Mouse (Mus musculus): ENCODE measurements around the gene Cyp26b1. TPM values are rescaled to one million over a fixed set of nuclear protein-coding genes. Genes with fewer than 3 reads are reported as not detected.

The Cyp26b1 gene
- 2.9 TPM in 1 of 2 replicates, not detected in the other for total RNA-seq (2014; rRNA removed; ENCODE audit: low replicate concordance)
- polyA plus RNA-seq (2015; fragmentation: Nextera tagmentation; extraction: Ambion mirVana), result 0.40 and 0.46 TPM in 2 replicates

DNA sequence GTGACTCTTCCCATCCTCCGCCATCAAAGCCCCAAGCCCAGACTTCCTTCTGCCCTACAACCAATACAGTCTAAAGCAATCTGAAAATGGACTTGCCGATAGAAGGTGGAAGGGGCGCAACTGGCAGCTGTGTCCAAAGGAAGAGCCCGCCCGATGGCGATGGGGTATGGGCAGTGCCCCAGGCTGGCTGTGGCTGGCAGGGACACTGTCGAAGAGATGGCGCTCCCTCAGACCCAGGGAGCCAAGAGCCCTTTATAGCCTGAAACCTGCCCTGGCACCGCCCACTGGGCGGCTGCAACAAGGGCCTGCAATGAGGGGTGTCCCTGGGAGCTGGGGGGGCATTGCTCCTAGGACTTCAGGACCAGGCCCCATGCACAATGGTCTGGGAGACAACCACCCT is at the start of gene Cyp26b1:
Gene Cyp26b1 (minus strand): TSS at position 216 of the 400 bp plus-strand sequence.
- Histone ChIP-seq H3K27me3 (ENCODE audit: control insufficient read depth, insufficient read depth, low read length) (peaks cover 19% of the 10 kb centered on the region), H3K4me2 (ENCODE audit: low read depth, low read length) (no peak within 1 kb of the TSS), H3K9me3 (replicated peaks; ENCODE audit: control insufficient read depth, low read length) (no peaks in the 10 kb centered on the region), H3K27ac (ENCODE audit: low read depth) (no peak within 1 kb of the TSS), H3K4me1 (ENCODE audit: control insufficient read depth, insufficient read depth) (no peaks in the 10 kb centered on the region), H3K4me3 (ENCODE audit: low read depth, low read length) (no peak within 1 kb of the TSS), H3K36me3 (replicated peaks; ENCODE audit: control insufficient read depth, insufficient read depth, low read length) (no peaks in the 10 kb centered on the region), H3K9ac (replicated peaks; ENCODE audit: low read depth, low read length) (no peak within 1 kb of the TSS)
- DNase-seq (ENCODE audit: low spot score), result no peak
- no peak for TF ChIP-seq CTCF (IDR thresholded peaks at IDR 0.05; ENCODE audit: low read depth)
- no peak for TF ChIP-seq EP300 (IDR thresholded peaks at IDR 0.05; ENCODE audit: low read depth)
- WGBS, result 86% methylated on average over 10 of the region's 10 CpGs
- no peak for ATAC-seq (ENCODE audit: insufficient read depth, low read depth)

DNA sequence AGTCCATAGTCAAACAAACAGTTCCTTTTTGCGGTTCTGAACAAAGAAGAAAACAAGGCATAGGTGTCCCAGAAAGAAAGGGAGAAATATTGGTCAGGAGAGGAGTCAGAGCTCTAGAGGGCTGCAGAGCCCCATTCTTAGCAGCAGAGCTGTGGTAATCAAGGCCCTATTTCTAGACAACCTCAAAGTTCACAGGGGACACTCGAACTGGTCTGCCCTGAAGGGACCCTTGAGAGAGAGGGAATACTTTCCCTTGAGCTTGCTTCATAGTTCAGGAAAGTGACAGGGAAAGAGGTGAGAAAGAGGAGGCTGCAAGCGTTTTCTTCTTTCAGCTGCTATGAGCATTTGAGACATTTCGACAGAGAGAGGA is 47.3 kb upstream of the Cyp26b1 start:
- 48% methylated on average over 4 of the region's 4 CpGs for WGBS
- Histone ChIP-seq H3K27ac (ENCODE audit: low read depth) (no peak overlapping the region; the same call in 1 of the 2 replicates), H3K9ac (replicated peaks; ENCODE audit: low read depth, low read length) (no peak overlapping the region), H3K4me3 (ENCODE audit: low read depth, low read length) (no peak overlapping the region), H3K9me3 (replicated peaks; ENCODE audit: control insufficient read depth, low read length) (no peaks in the 10 kb centered on the region), H3K36me3 (replicated peaks; ENCODE audit: control insufficient read depth, insufficient read depth, low read length) (no peaks in the 10 kb centered on the region), H3K27me3 (ENCODE audit: control insufficient read depth, insufficient read depth, low read length) (no peaks in the 10 kb centered on the region), H3K4me2 (ENCODE audit: low read depth, low read length) (no peak overlapping the region), H3K4me1 (ENCODE audit: control insufficient read depth, insufficient read depth) (peaks cover 31% of the 10 kb centered on the region)
- no peak for ATAC-seq (ENCODE audit: insufficient read depth, low read depth)
- no peak for DNase-seq (ENCODE audit: low spot score)
- TF ChIP-seq EP300 (IDR thresholded peaks at IDR 0.05; ENCODE audit: low read depth) (no peak), CTCF (IDR thresholded peaks at IDR 0.05; ENCODE audit: low read depth) (no peak)

DNA sequence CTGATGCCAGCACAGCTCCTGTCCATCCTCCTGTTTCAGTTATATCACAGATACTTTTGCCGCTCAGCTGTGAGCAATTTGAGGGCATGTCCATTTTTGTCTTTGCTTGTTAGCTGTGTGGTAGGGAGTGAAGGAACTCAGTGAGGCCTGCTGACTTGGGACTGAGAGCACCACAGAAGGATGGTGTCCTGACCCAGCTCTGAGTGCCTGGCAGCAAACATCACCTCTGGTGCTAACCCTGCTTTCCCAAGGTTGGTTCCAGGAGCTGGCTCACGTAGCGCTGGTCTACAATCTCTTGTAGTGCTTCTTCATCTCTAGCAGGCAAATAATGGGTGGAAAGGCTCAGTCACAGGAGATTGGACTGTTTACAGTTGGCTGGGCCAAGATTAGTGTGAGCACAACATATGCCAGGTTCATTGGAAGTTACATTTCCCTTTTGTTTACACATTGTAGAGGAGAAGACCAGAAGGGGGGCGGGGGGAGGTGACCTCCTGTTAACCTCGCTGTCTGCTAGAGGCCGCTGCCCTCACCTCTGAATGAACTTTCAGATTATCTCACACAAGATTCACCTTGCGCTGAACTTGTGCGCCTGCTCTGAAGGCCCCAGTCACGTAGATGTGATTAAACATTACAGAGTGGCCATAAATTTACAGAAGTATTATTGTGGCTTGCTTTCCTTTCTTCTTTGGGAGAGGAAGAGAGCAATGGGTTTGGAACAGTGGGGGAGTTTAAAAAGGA is 46.8 kb upstream of the Cyp26b1 start:
- 27% methylated on average over 9 of the region's 9 CpGs for WGBS
- peaks cover 31% of the 10 kb centered on the region for H3K4me1 ChIP-seq (ENCODE audit: control insufficient read depth, insufficient read depth)
- TF ChIP-seq EP300 (IDR thresholded peaks at IDR 0.05; ENCODE audit: low read depth) (no peak), CTCF (IDR thresholded peaks at IDR 0.05; ENCODE audit: low read depth) (no peak)
- no peaks in the 10 kb centered on the region for H3K27me3 ChIP-seq (ENCODE audit: control insufficient read depth, insufficient read depth, low read length)
- no peak overlapping the region for H3K27ac ChIP-seq (ENCODE audit: low read depth)
- H3K4me2 ChIP-seq (ENCODE audit: low read depth, low read length), result no peak overlapping the region
- H3K36me3 ChIP-seq (replicated peaks; ENCODE audit: control insufficient read depth, insufficient read depth, low read length), result no peaks in the 10 kb centered on the region
- H3K4me3 ChIP-seq (ENCODE audit: low read depth, low read length), result no peak overlapping the region
- no peak overlapping the region for H3K9ac ChIP-seq (replicated peaks; ENCODE audit: low read depth, low read length)
- ATAC-seq (ENCODE audit: insufficient read depth, low read depth) (peak; percentile 77), DNase-seq (ENCODE audit: low spot score) (peak; percentile 7)
- H3K9me3 ChIP-seq (replicated peaks; ENCODE audit: control insufficient read depth, low read length), result no peaks in the 10 kb centered on the region

DNA sequence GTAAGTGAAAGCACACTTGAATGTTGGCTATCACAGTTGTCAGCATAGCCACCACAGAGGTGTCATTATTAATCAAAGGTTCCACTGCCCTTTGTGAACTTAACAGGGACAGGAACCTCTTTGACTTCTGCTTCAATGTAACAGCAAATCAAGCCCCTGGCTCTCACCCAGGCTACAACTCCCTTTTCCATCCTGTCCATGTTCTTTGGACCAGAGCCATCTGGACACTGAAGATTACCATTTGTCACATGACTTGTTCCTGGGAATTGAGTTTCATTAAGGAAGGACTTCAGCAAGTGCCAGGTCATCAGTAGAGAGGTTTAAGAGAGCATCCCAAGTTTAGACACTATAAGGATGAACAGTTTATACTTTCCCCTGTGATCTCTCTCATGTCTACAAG is 44.5 kb upstream of the Cyp26b1 start:
- no peaks in the 10 kb centered on the region for H3K9me3 ChIP-seq (replicated peaks; ENCODE audit: control insufficient read depth, low read length)
- H3K4me2 ChIP-seq (ENCODE audit: low read depth, low read length), result no peak overlapping the region
- H3K4me1 ChIP-seq (ENCODE audit: control insufficient read depth, insufficient read depth), result peaks cover 31% of the 10 kb centered on the region
- peak; percentile 44; the same call in 1 of the 2 replicates for ATAC-seq (ENCODE audit: insufficient read depth, low read depth)
- no peak overlapping the region for H3K27ac ChIP-seq (ENCODE audit: low read depth)
- peak; percentile 61 for DNase-seq (ENCODE audit: low spot score)
- no peak for TF ChIP-seq CTCF (IDR thresholded peaks at IDR 0.05; ENCODE audit: low read depth)
- TF ChIP-seq EP300 (IDR thresholded peaks at IDR 0.05; ENCODE audit: low read depth), result no peak
- H3K36me3 ChIP-seq (replicated peaks; ENCODE audit: control insufficient read depth, insufficient read depth, low read length), result no peaks in the 10 kb centered on the region
- H3K4me3 ChIP-seq (ENCODE audit: low read depth, low read length), result no peak overlapping the region
- H3K27me3 ChIP-seq (ENCODE audit: control insufficient read depth, insufficient read depth, low read length), result no peaks in the 10 kb centered on the region
- H3K9ac ChIP-seq (replicated peaks; ENCODE audit: low read depth, low read length), result no peak overlapping the region

DNA sequence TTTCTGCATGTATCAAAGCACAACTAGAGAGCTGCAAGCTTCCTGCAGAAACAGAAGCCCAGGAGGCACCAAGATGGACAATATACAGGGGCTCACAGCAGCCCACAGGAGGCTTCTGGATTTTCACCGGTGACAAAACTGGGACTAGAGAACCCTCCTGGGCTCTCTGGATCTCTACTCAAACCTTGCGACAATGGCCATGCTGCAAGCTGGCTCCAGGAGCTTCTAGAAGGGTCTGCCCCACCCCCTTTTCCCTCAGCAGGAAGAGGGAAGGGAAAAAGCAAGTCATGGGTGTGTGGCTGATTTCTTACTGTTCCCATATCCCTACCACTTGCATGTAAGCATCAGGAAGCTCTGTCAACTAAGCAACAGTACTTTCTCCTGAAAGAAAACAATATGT is 37.9 kb upstream of the Cyp26b1 start:
- no peaks in the 10 kb centered on the region for H3K27me3 ChIP-seq (ENCODE audit: control insufficient read depth, insufficient read depth, low read length)
- no peak for TF ChIP-seq EP300 (IDR thresholded peaks at IDR 0.05; ENCODE audit: low read depth)
- no peak for TF ChIP-seq CTCF (IDR thresholded peaks at IDR 0.05; ENCODE audit: low read depth)
- no peaks in the 10 kb centered on the region for H3K36me3 ChIP-seq (replicated peaks; ENCODE audit: control insufficient read depth, insufficient read depth, low read length)
- ATAC-seq (ENCODE audit: insufficient read depth, low read depth) (no peak), DNase-seq (ENCODE audit: low spot score) (no peak)
- H3K27ac ChIP-seq (ENCODE audit: low read depth), result no peak overlapping the region
- no peak overlapping the region for H3K4me3 ChIP-seq (ENCODE audit: low read depth, low read length)
- H3K9ac ChIP-seq (replicated peaks; ENCODE audit: low read depth, low read length), result no peak overlapping the region
- no peaks in the 10 kb centered on the region for H3K9me3 ChIP-seq (replicated peaks; ENCODE audit: control insufficient read depth, low read length)
- no peak overlapping the region for H3K4me2 ChIP-seq (ENCODE audit: low read depth, low read length)
- H3K4me1 ChIP-seq (ENCODE audit: control insufficient read depth, insufficient read depth), result no peaks in the 10 kb centered on the region
- 81% methylated on average over 2 of the region's 2 CpGs for WGBS

DNA sequence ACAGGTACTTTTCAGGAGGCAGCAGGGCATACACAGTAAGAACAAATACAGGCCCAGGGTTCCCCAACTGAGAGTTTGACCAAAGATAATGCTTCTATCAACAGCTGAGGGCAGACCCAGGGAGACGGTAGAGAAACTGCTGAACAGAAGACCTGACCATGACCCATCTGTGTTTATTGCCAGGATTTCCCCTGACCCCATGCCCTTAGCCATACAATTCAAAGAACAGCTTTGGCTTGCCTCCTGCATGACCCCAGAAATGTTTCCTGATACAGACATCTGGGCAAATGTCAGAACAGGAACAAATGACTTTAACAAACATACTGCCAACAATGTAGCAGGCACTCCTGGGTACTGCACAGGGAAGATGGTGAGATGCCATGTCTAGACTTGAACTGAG is 36.6 kb upstream of the Cyp26b1 start:
- no peak for TF ChIP-seq EP300 (IDR thresholded peaks at IDR 0.05; ENCODE audit: low read depth)
- no peak for ATAC-seq (ENCODE audit: insufficient read depth, low read depth)
- DNase-seq (ENCODE audit: low spot score), result no peak
- H3K27ac ChIP-seq (ENCODE audit: low read depth), result no peak overlapping the region
- no peaks in the 10 kb centered on the region for H3K9me3 ChIP-seq (replicated peaks; ENCODE audit: control insufficient read depth, low read length)
- H3K9ac ChIP-seq (replicated peaks; ENCODE audit: low read depth, low read length), result no peak overlapping the region
- no peaks in the 10 kb centered on the region for H3K27me3 ChIP-seq (ENCODE audit: control insufficient read depth, insufficient read depth, low read length)
- no peak overlapping the region for H3K4me2 ChIP-seq (ENCODE audit: low read depth, low read length)
- no peak overlapping the region for H3K4me3 ChIP-seq (ENCODE audit: low read depth, low read length)
- H3K4me1 ChIP-seq (ENCODE audit: control insufficient read depth, insufficient read depth), result no peaks in the 10 kb centered on the region
- 35% methylated on average over 1 of the region's 1 CpGs for WGBS
- no peaks in the 10 kb centered on the region for H3K36me3 ChIP-seq (replicated peaks; ENCODE audit: control insufficient read depth, insufficient read depth, low read length)

All from heart, postnatal 0 days (tissue).